Mouse (Mus musculus) bone marrow macrophage, adult 2 months (primary cell): ENCODE measurements at regions not wholly inside any gene's neighbourhood (a gene's known extent, or its start where the extent isn't known, plus 50 kb on each side); places are given as distances from the start of the nearest gene placed in this dataset.

Experiments used
- CTCF ChIP-seq: IDR thresholded peaks from 2 replicates; pipeline ENCODE4 v1.5.1; 2012; ENCODE audit warnings: low read depth, mild to moderate bottlenecking, low read length, moderate library complexity
- POLR2A ChIP-seq: IDR thresholded peaks from 2 replicates; pipeline ENCODE4 v1.6.1; 2012; ENCODE audit warnings: mild to moderate bottlenecking, low read depth, low read length, borderline replicate concordance

DNA sequence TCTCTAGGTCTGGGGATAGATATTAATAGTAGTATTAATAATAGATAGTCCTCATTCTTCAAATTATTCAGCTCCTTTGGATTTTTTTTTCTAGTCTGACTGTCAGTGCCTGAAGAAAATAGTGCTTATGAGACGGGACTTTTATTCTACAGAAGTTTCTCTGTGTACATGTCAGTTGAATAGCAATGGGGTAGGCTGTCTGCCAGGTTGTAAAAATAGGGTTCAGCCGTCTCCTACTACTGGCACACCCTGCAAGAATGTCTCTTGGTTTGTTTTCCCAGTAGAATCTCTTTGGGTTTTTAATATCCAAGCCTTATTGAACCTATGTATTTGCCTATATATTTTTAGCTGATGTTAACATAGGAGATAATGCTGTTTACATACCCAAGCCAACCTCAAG is 80.3 kb upstream of the Neo1 start:
- TF ChIP-seq POLR2A (no peak), CTCF (no peak)
